Mouse (Mus musculus) ES-CJ7 (cell line): Measurements from ENCODE around the gene Veph1.

ENCODE experiments used
- DNase-seq: peaks from one replicate; pipeline ENCODE4 v3.0.0; 2011; ENCODE audit warnings: low read depth, low spot score

Gene Veph1

DNA sequence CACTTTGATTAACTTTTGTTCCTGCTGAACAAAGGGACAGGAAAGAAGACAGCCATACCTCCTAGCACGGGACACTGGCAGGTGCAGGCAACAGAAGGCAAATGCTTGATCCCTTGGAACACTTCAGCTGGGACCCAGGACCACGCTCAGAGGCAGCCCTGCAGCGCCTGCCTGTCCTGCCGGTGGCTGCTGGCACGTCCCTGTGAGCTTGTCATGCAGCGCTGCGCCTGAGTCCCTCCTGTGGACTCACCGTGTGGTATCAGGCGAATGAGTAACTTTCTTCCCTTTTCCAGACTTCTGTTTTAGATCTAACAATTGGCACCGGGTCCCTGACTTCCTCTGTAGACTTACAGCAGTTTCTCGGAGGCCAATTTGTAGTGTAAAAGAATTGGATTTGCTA, at the start of gene Veph1:
TSS of gene Veph1 (minus strand) at position 293 of the 400 bp plus-strand sequence.
- peak; percentile 2 for DNase-seq

DNA sequence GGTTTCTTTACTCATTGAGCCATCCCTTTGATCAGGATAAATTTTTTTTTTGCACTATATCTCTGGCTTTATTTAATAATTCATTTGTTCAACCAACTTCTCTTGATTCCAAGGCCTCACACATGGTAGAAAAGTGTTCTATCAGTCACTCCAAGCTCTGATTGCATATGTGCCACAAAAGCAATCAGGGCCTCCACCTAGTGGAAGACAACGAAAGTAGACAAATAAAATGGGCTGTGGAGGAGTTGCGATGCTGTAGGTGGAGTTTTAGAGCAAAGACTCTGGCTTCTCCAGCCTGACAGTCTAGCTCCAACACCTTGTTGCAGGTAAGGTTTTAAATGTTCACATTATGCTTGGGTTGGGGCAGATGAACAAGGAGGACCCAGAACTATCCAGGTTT, 44.1 kb upstream of the Veph1 start:
- no peak for DNase-seq

DNA sequence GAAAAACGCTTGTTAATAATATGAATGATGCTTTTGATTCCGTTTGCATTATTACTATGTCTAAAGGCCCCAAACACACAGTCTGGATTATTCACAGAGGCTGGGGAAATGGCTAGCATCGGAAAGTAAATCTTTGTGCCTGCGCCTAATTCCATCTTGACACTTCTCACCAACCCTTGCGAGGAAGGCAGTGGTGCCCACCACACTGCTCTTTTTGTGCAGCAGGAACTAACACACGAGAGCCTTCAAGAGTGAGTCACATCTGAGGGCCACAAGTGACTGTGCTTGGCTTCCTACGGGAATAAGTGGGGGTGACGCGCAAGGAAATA, 35.7 kb upstream of the Veph1 start:
- no peak for DNase-seq

DNA sequence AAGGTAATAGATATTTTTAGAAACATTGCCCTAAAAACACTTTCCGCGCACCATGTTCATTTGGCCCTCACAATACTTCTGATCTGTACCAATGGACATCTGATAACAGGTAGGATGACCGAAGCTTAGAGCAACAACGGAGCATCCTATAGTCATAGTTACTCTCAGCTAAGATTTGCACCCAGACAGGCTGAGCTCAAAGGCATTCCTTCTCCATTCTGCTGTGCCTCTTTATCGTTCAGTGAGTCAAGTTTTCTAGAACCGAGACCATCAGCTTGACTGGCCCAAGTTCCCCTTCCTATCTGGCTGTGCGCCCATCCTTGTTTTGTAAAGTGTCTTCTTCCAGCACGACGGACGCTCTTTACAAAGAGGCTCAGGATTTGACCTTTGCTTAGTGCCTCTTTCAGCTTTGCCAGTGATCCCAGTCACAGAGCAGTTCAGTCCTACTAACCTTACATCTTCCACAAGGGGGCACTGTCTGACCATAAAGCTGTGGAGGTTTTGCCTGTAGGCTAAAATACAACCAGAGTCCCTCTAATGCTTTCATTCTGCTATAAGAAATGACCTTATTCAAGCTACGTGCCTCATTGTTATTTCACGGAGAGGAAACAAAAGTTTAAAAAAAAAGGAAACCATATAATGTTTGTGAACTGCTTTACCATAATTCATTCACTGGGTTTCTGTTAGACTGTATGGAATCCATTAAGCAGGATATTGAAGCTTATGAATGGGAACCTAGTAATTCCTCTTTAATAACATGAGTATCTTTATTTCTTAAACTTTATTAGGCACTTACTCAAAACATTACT, 35.2 kb upstream of the Veph1 start:
- DNase-seq: peak; percentile 79

DNA sequence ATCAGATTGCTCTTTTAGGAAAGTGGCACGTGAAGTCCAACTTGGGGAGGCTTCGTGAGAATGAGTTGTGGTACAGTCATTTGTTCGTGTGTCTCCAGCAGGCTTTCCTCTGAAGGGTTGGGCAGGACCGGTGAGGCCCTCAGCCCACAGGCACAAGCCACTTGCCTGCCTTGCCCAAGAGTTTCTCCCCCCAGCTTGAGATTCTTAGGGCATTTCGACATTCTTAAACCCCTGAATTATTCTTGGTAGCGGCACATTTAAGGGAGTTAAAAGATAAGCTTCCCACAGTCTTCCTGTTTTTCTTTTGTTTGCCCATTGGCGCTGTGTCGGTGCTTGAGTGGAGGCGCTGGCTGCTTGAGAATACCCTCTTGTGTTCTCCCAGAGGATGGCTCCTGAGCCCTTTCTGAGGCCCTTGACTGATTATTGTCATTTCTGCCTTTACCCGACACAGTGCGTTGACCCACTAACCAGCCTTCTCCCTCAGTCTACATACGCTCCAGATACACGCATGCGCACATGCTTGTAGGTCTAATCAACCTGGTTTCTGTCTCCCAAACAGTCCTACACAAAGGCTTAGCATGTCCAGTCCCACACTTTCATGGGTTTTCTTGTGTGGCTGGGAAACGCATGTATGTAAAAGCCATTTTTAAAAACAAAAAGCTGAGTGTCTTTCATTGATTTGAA, 34.4 kb upstream of the Veph1 start:
- DNase-seq: no peak

DNA sequence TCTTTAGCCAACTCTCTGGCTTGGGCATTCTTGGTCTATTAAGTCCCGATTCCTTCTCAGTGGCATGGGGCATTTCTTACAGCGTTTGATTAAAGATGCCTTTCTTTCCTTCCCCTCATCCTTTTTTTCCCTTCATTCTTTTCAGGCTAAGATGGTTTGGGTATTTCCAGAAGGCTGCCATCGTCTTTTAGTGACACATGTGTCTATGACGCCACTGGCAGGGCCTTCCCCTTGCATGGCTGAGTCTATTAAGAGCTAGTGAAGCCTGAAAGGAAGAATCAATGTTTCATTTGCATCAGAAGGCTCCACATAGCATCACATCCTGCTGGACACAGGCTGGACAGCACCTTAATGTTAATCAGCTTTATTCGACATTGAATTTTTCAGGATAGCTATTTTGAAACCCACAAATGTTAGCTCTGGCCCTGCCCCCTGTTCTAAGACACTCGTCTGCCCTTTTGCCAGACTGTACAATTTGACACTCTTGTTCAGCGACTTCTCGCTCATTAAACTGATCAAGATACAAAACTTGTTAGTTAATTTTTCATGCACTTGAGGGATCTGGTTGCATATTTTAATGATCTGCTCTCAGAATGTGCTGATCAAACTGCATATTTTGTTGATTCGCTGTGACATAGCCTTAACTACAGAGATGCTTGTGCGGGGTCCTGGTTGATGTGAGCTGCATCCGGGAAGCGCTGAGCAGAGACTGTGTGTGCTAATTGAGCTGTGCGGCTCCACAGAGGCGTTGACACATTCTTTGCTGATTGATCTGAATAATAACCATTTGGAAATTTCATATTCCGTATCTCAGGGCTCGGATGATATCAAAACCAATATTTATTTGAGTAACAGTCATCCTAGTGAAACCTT, 29.6 kb upstream of the Veph1 start:
- no peak for DNase-seq

DNA sequence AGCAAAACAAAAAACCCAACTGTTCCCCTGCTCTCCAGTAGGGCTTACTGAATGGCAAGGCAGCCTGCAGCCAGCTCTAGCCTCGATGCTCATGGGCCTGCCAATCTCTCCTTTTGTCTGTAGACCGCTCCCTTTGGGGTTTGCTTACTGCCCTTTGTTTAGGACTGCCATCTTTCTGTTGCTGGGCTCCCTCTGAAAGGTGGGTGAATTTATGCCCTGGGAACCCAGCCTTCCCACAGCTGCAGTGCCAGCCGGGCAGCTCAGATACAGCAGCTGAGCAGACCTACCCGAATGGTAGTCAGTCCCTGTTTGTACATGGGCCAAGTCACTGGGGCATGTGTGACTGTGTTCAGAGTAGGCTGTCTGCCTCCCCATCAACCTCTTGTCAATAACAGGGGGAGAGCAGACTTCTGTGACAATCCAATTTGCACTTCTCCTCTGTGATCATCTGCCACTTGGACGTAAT, 28.9 kb upstream of the Veph1 start:
- DNase-seq: no peak

DNA sequence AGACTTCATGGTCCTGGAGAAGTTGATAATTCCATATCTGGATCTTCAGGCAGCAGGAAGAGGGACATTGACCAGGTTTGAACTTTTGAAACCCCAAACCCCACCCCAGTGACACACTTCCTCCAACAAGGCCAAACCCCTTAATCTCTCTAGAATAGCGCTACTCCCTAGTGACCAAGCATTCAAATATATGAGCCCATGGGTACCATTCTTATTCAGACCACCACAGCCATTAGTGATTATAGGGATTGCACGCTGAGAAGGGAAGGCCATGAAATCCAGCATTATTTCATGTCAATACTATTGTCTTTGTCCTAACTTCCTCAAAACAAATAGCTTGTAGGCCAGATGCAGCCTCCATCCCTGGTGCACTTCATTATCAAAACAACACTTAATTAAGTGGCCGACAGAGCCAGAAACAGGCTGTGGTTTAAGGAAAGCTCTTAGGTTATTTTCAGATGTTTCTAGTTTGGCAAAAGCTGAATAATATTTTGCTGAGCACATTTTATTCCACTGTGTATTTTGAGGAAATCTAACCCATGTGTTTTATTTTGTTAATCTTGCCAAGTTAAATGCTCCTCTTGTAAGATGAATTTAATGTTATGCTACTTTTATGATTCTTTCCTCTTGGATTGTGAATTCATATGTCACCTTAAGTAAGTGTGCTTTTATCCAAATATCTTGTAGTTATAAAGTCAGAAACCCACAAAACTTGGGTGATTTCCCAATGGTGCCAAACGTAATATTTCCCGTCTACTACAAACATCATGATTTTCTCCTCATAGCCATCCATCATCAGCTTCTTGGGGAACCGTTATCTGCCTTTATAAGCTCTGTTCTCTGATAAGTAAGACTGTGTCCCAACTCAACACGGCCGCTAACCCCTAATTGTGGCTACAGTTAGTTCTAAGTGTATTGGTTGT, 18.4 kb upstream of the Veph1 start:
- no peak for DNase-seq

DNA sequence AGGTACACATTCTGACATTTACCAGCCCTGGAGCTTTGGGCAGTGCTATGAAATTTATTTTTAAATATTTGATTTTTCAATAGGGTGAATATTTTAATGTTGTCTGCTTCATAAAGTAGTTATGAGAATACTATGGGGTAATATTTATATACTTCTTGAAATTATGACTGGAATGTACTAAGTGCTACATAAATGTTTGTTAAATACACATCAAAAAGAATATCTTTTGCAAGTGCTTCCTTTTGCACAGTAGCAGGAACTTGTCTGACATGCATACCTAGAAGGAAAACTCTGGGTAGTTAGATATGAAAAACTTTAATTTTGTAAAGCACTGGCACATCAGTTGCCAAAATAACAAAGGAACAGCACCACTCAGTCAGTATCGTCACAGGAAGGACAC, 13.9 kb upstream of the Veph1 start:
- no peak for DNase-seq

DNA sequence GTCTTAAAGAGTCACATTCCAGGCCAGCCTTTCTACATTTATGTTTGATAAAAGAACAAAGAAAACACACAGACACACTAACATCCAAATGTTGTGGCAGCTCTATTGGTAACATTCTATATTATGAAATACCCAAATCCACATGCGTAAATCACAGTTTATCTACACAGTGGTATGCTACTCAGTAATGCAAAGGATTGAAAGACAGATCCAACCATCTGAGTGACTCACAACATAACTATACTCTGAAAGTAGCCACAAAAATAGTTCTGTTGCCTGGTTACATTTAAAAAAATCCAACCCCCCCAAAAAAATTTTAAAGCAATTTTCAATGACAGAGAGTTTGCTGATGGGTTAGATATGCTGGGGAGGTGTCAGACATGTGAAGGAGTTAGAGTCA, 12.9 kb upstream of the Veph1 start:
- no peak for DNase-seq

DNA sequence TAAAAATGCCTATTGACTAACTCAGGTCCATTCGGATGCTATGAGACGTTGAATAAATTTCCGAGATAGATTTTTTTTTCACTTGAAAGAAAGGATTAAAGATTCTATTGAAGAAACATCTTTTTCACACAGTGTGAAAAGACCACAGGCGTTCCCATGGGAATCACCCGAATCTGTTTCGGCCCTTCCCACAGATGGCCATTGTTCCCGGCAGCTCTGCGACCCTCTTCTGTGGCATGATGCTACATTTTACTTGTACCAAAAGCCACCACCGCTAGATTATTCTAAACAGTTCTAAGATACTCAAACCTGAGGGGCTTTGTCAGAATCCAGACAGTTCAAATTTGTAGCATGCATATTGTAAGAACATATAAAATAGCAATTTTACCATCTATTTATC, 1.4 kb downstream of the Veph1 start:
- DNase-seq: no peak

DNA sequence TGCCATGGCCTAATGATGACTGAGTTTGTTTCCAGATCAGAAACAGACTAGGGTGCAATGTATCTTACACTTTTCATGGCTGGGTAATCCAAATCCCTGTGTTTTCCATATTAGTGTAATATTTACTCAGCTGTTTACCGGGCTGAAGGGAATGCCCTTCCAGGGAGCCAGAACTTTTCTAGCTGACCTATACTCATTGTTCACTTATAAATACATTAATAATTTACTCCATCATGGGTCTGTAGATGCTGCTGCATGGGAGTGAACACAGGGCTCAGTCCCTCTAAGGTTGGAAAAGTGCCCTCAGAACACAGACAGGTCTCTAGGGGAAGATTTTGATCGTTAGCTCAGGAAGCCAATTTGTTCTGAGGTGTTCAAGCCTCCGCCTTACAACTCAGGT, 1.9 kb downstream of the Veph1 start:
- no peak for DNase-seq

DNA sequence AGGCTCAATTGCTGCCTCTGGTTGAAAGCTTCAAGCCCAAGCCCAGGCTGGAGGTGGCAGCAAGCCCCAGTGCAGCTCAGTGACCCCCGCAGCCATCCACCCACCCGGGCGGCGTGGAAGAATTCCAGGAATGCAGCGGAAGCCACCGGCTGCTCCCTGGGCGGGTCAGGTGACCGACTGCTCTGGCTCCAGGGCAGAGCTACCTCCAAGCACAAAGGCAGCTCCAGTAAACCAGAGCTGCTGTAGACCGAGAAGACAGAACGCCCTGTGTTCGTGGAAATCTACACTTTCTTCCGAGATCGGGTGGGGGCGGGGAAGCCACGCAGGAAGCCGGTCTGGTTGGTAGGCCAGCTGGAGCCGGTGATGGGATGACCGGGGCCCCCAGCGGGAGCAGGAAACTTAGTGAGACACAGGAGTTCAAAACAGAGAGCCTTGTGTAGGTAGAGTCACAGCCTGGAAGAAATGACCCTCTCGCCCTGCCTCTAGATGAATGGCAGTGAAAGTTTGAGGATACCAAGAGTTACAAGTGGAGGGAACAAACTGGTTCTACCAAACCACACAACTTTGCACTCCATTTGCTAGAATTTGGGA, 4.2 kb downstream of the Veph1 start:
- DNase-seq: peak; percentile 84

DNA sequence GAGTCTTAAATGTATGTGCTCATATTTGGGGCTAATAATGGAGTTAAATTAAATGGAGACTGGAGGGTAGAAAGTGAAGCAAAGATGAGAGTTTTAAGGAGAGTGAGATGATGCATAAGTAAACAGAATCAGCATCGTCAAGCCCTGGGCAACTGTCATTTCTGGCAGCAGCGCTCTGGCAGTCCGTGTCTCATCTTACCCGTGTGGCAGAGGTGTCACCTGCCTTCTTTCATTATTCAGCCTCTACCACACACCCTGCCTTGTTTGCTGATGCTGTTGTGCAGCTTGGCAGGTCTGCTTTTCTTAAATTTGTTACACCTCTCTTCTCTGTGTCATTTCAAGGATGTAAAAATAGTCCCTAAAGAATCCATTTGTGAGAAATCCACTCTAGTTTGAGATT, 33.4 kb downstream of the Veph1 start:
- DNase-seq: no peak

DNA sequence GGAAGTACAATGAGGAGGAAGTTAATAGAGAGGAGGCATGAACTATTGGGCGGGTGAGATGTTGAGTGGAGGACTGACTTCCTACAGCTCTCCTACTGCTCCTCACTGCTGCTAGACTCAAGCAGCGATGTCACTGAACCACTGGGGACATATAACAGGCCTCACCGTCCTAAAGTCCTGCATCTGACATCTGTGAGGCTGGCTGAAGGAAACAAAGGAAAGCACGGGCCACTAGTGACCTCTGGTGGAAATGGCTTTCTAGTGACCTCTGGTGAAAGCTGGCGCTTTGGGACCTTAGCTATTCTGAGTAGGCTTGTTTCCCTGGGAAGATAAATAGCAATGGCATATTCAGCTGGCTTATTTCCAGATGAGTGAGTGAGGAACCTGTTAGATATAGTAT, 34.3 kb downstream of the Veph1 start:
- DNase-seq: peak; percentile 6

DNA sequence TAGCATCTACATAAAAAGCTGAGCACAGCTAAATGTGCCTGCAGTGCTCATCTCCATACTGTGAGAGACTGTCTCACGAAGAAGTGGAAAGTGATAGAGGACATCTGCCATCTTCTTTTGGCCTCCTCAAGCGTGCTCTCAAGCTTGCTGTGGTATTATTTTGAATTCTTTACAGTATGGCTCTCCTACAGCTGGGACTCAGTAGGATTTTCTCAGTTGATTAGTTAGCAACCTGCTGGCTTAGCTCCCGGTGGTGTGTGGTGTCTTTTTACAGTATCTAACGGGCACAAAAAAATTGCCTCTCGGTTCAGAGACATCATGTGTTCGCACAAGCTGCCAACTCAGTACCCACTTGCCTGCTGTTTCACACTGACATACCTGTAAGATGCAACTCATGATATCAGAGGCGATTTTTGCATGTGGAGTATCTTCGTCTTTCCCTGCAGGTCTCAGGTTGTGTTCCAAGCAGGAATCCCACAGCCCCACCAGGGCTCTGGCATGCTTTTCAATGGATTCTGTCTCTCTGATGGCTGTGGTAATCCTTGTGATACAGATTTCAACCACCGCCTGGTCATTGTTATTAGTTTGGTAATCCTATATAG, 42.0 kb downstream of the Veph1 start:
- DNase-seq: no peak

DNA sequence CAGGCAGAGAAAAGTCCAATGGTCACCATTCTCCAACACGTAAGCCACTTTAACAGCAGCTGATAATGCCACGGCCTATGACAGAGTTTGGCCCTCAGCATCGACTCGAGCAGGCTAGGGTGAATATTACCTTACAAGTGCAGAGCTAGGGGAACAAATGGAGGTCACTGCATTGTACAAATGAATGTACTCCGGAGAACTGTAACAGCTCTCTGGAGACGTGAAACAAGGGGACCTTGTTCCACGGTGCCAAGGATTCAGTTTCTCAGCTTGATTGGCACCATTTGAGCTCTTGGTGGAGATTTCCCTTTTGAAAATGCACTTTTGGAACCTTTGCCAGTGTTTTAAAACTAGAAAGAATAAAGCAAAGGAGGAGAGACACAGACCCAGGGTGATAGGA, 44.8 kb downstream of the Veph1 start:
- no peak for DNase-seq

DNA sequence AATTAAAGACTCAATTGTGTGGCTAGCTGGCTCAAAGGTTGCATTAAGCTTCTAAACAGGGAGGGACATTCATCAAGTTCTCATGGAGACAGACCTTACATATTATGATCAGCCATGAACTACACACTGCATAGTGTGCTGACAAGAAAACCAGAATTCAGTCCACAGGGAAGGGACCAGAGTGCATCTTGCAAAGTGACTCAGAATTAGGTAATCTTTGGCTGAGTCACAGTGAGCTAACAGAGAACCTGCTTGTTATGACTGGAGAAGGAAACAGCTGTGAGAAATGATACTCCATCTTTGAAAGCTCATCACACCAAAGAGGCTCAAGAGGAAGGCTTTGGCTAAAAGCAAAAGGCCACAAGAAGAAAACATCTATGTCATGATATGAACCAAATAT, 56.2 kb downstream of the Veph1 start:
- no peak for DNase-seq

DNA sequence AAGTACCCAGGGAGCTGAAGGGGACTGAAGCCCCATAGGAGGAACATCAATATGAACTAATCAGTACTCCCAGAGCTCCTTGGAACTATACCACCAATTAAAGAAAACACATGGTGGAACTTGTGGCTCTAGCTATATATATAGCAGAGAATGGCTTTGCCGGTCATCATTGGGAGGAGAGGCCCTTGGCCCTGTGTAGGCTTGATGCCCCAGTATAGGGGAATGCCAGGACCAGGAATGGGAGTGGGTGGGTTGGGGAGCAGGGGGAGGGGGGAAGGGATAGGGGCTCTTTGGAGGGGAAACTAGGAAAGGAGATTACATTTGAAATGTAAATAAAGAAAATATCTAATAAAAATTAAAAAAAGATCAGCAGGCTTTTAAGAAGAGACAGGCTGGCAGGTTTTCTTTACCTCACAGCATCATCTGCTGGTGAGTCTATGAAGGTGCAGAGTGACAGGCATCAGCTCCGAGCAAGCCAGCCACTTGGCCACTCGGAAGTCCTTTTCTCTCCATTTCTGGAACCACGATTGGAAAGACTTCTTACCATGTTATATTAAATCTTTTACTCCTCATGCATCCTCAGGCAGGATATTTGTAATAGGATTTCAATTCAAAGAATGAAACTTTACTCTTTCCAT, 60.3 kb downstream of the Veph1 start:
- peak; percentile 20 for DNase-seq

DNA sequence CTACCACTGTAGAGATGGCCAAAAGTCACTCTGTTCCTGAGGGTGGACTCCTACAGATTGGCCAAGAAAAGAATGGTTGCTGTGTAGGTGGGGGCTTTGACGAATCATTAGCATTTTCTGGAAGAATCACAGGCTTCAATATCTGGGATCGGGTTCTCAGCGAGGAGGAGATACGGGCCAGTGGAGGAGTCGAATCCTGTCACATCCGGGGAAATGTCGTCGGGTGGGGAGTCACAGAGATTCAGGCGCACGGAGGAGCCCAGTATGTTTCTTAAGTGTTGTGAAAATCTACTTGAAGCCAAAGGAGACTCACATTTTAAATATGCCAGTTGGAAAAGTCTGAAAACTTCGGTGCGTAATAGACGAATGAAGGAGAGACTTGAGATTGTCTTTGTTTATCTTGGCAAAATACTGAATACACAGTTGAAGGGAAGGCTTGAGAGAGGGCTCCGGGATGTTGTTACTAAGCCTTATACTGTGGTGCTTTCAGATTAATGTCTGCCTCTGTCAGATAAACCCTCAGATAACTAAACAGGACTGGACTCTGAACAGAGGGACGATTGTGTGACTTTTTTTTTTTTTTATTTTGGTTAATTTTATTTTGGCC, 71.6 kb downstream of the Veph1 start:
- DNase-seq: no peak
